Mouse (Mus musculus) lung, embryonic 16.5 days (tissue): ENCODE results near the gene Ptbp2. TPM values are rescaled to one million over a fixed set of nuclear protein-coding genes. Genes with fewer than 3 reads are reported as not detected.

Experiments
- ATAC-seq: fragments of 200-750 bp; cut with Nextera tagmentation; 2 replicates; pipeline ENCODE4 v1.8.0; 2017; ENCODE audit warnings: low read depth, mild to moderate bottlenecking, moderate library complexity
- H3K27ac ChIP-seq: fragments of 300-500 bp; sonication (generic); 2 replicates; pipeline ENCODE4 v1.5.1; 2014; ENCODE audit warnings: mild to moderate bottlenecking, control low read depth, low read length
- H3K27me3 ChIP-seq: fragments of 300-500 bp; sonication (generic); 2 replicates; pipeline ENCODE4 v1.6.1; 2014; ENCODE audit warnings: low read depth, low read length, mixed read lengths; ENCODE audit not compliant: control insufficient read depth, insufficient read depth
- H3K36me3 ChIP-seq: fragments of 300-500 bp; sonication (generic); 2 replicates; pipeline ENCODE4 v1.6.1; 2014; ENCODE audit warnings: low read length; ENCODE audit not compliant: control insufficient read depth, insufficient read depth
- H3K4me1 ChIP-seq: fragments of 300-500 bp; sonication (generic); replicated peaks from 2 replicates; pipeline ENCODE4 v1.6.1; 2014; ENCODE audit warnings: low read length, mixed read lengths; ENCODE audit not compliant: control insufficient read depth, insufficient read depth
- H3K4me2 ChIP-seq: fragments of 300-500 bp; sonication (generic); 2 replicates; pipeline ENCODE4 v1.6.1; 2014; ENCODE audit warnings: low read depth, low read length, control low read depth
- H3K4me3 ChIP-seq: fragments of 300-500 bp; sonication (generic); 2 replicates; pipeline ENCODE4 v1.5.1; 2014; ENCODE audit warnings: mild to moderate bottlenecking, low read length, control low read depth
- H3K9ac ChIP-seq: fragments of 300-500 bp; sonication (generic); 2 replicates; pipeline ENCODE4 v1.6.1; 2014; ENCODE audit warnings: low read length, control low read depth
- H3K9me3 ChIP-seq: fragments of 300-500 bp; sonication (generic); 2 replicates; pipeline ENCODE4 v1.6.1; 2016; ENCODE audit warnings: low read length; ENCODE audit not compliant: control insufficient read depth
- WGBS: fragments of 180-500 bp; shearing (Covaris S2); extraction: QIAGEN DNeasy Blood & Tissue Kit; methylation state at CpG from one replicate; pipeline ENCODE4 v1.1.7; 2014; 5-methylcytosine and 5-hydroxymethylcytosine counted together
- microRNA-seq: library from miRNA; unstranded; fragments of <30 nt; microRNA quantifications from one replicate; pipeline ENCODE4, GENCODE M21; 2016
- polyA plus RNA-seq: library from polyadenylated mRNA; unstranded; fragments of >200 nt; fragmentation: Nextera tagmentation; extraction: Ambion mirVana; gene quantifications from 2 replicates; pipeline ENCODE4 v1.2.1, GENCODE M21; 2015

Ptbp2 gene
- polyA plus RNA-seq, 1 experiment from 2014 or later: 48.2 TPM

GRCm38 (mm10) chr3:119729863-119730262, 54.4 kb downstream of the Ptbp2 start:
- WGBS: 78% methylated on average over 2 of the region's 2 CpGs
- H3K9me3 ChIP-seq: no peaks in the 10 kb centered on the region
- no peak overlapping the region for H3K9ac ChIP-seq
- ATAC-seq: no peak
- H3K4me1 ChIP-seq: no peaks in the 10 kb centered on the region
- no peak overlapping the region for H3K4me2 ChIP-seq
- H3K36me3 ChIP-seq: peaks cover 13% of the 10 kb centered on the region
- no peak overlapping the region for H3K27ac ChIP-seq
- H3K4me3 ChIP-seq: no peak overlapping the region
- no peaks in the 10 kb centered on the region for H3K27me3 ChIP-seq

- H3K4me3 ChIP-seq: no peak overlapping the region
- H3K9ac ChIP-seq: no peak overlapping the region
- no peak overlapping the region for H3K27ac ChIP-seq
- H3K27me3 ChIP-seq: no peaks in the 10 kb centered on the region
- no peaks in the 10 kb centered on the region for H3K36me3 ChIP-seq
- WGBS: 92% methylated on average over 5 of the region's 5 CpGs
- no peak overlapping the region for H3K4me2 ChIP-seq
- no peaks in the 10 kb centered on the region for H3K9me3 ChIP-seq
- ATAC-seq: peak; percentile 45
- no peaks in the 10 kb centered on the region for H3K4me1 ChIP-seq
Observed at GRCm38 (mm10) chr3:119712066-119712465, 72.2 kb downstream of the Ptbp2 start.

GRCm38 (mm10) chr3:119711503-119711902, 72.8 kb downstream of the Ptbp2 start:
- no peaks in the 10 kb centered on the region for H3K27me3 ChIP-seq
- H3K9ac ChIP-seq: no peak overlapping the region
- H3K4me3 ChIP-seq: no peak overlapping the region
- H3K36me3 ChIP-seq: no peaks in the 10 kb centered on the region
- H3K9me3 ChIP-seq: no peaks in the 10 kb centered on the region
- H3K4me2 ChIP-seq: no peak overlapping the region
- H3K4me1 ChIP-seq: no peaks in the 10 kb centered on the region
- ATAC-seq: no peak
- 97% methylated on average over 3 of the region's 3 CpGs for WGBS
- H3K27ac ChIP-seq: no peak overlapping the region

GRCm38 (mm10) chr3:119701467-119701866, 82.8 kb downstream of the Ptbp2 start:
- 14% methylated on average over 3 of the region's 3 CpGs for WGBS
- Histone ChIP-seq H3K36me3 (no peaks in the 10 kb centered on the region), H3K27ac (no peak overlapping the region), H3K9me3 (no peaks in the 10 kb centered on the region), H3K27me3 (no peaks in the 10 kb centered on the region), H3K4me1 (0 out of 2 replicates have a peak, but pooled peaks cover 3% of the 10 kb centered on the region), H3K4me2 (no peak overlapping the region), H3K4me3 (no peak overlapping the region), H3K9ac (no peak overlapping the region)
- no peak for ATAC-seq

- Histone ChIP-seq H3K4me3 (no peak overlapping the region), H3K27me3 (no peaks in the 10 kb centered on the region), H3K27ac (no peak overlapping the region), H3K4me2 (no peak overlapping the region), H3K36me3 (no peaks in the 10 kb centered on the region), H3K9ac (no peak overlapping the region), H3K9me3 (no peaks in the 10 kb centered on the region), H3K4me1 (no peaks in the 10 kb centered on the region)
- no peak for ATAC-seq
- 51% methylated on average over 6 of the region's 6 CpGs for whole genome bisulfite sequencing
Observed at GRCm38 (mm10) chr3:119684741-119685140, 99.5 kb downstream of the Ptbp2 start.

Small RNA genes lying within 50 kb of the gene (microRNA-seq; reads per million reads assigned to microRNA genes)
- gene Gm24744: not detected
